Mouse (Mus musculus): ENCODE data around the gene Sema7a.

- TF ChIP-seq CTCF (IDR thresholded peaks at IDR 0.05; ENCODE audit: extremely low read depth, insufficient read depth, insufficient read length, insufficient replicate concordance) (no peak), POLR2A (IDR thresholded peaks at IDR 0.05; ENCODE audit: low read depth, low read length) (no peak)
Observed at GRCm38 (mm10) chr9:57974221-57974620, 34.3 kb downstream of the Sema7a start.
